Mouse (Mus musculus) erythroblast, adult 5-6 weeks (primary cell): ENCODE data around the gene Ppp1r14c. TPM values are rescaled to one million over a fixed set of nuclear protein-coding genes. Genes with fewer than 3 reads are reported as not detected.

ENCODE experiments used
- total RNA-seq, 2 experiments: library from RNA; stranded (forward) in 1 of 2; stranded (reverse) in 1 of 2; fragments of 150-400 nt in 1 of 2; fragments of 200-764, 138-1000 nt in 1 of 2; gene quantifications; 2 replicates each; pipeline versions ENCODE4 v1.2.3 to v1.2.4; 2015 to 2017; ENCODE audit warnings: low replicate concordance in 2 of 2

Gene Ppp1r14c
- total RNA-seq, 2 experiments from 2014 or later, result not detected

Other genes with a start within 250 kb of the Ppp1r14c start
- not detected in 2 replicates for gene H60c, start 98.3 kb upstream of the Ppp1r14c start, total RNA-seq (2015; ENCODE audit: low replicate concordance)
- gene H60c, start 98.3 kb upstream of the Ppp1r14c start, total RNA-seq (2017; ENCODE audit: low replicate concordance), result 0.70 TPM in 1 of 2 replicates, not detected in the other
- not detected in 2 replicates for gene Iyd, start 174.2 kb downstream of the Ppp1r14c start, total RNA-seq (2015; ENCODE audit: low replicate concordance)
- gene Iyd, start 174.2 kb downstream of the Ppp1r14c start, total RNA-seq (2017; ENCODE audit: low replicate concordance), result not detected in 2 replicates